Mouse (Mus musculus) erythroblast, adult 5-6 weeks (primary cell): ENCODE data around the gene Cux1. TPM values are rescaled to one million over a fixed set of nuclear protein-coding genes. Genes with fewer than 3 reads are reported as not detected.

Experiments used
- ATAC-seq: replicated peaks from 2 replicates; pipeline ENCODE4 v1.8.0; 2016; ENCODE audit warnings: moderate number of reproducible peaks, mild to moderate bottlenecking, moderate TSS enrichment, inconsistent platforms; ENCODE audit not compliant: poor library complexity, low FRiP score, severe bottlenecking
- total RNA-seq, 2 experiments: library from RNA; stranded (forward) in 1 of 2; stranded (reverse) in 1 of 2; fragments of 150-400 nt in 1 of 2; fragments of 200-764, 138-1000 nt in 1 of 2; gene quantifications; 2 replicates each; pipeline versions ENCODE4 v1.2.3 to v1.2.4; 2015 to 2017; ENCODE audit warnings: low replicate concordance in 2 of 2

The Cux1 gene
- total RNA-seq, 2 experiments from 2014 or later = 17.7 to 46.4 TPM

GRCm38 (mm10) chr5:136289776-136290175, 277.5 kb downstream of the Cux1 start:
- ATAC-seq = no peak

GRCm38 (mm10) chr5:136288351-136289081, 278.8 kb downstream of the Cux1 start:
- ATAC-seq = no peak

GRCm38 (mm10) chr5:136286566-136286965, 280.7 kb downstream of the Cux1 start:
- no peak for ATAC-seq

- ATAC-seq = no peak
Observed at GRCm38 (mm10) chr5:136285106-136285505, 282.2 kb downstream of the Cux1 start.

- no peak for ATAC-seq
Observed at GRCm38 (mm10) chr5:136281351-136281750, 285.9 kb downstream of the Cux1 start.

- ATAC-seq = no peak
Observed at GRCm38 (mm10) chr5:136274739-136275138, 292.6 kb downstream of the Cux1 start.

GRCm38 (mm10) chr5:136269937-136270336, 297.4 kb downstream of the Cux1 start:
- ATAC-seq = no peak

- no peak for ATAC-seq
Observed at GRCm38 (mm10) chr5:136266077-136266476, 301.2 kb downstream of the Cux1 start.

GRCm38 (mm10) chr5:136263342-136263741, 303.9 kb downstream of the Cux1 start:
- no peak for ATAC-seq

- ATAC-seq = peak; percentile 65
Observed at GRCm38 (mm10) chr5:136258919-136259318, 308.4 kb downstream of the Cux1 start.

GRCm38 (mm10) chr5:136252899-136253298, 314.4 kb downstream of the Cux1 start:
- ATAC-seq = peak; percentile 64

GRCm38 (mm10) chr5:136251004-136251403, 316.3 kb downstream of the Cux1 start:
- no peak for ATAC-seq

GRCm38 (mm10) chr5:136248441-136248840, 318.8 kb downstream of the Cux1 start:
- no peak for ATAC-seq

- no peak for ATAC-seq
Observed at GRCm38 (mm10) chr5:136246452-136246838, 320.8 kb downstream of the Cux1 start, which contains the start of gene Sh2b2. Gene Sh2b2 (minus strand): TSS chr5:136246556.

GRCm38 (mm10) chr5:136245541-136246451, 321.5 kb downstream of the Cux1 start:
- ATAC-seq = no peak

- ATAC-seq = no peak
Observed at GRCm38 (mm10) chr5:136244762-136245540, 322.3 kb downstream of the Cux1 start.

- ATAC-seq = no peak
Observed at GRCm38 (mm10) chr5:136243851-136244761, 323.2 kb downstream of the Cux1 start.

GRCm38 (mm10) chr5:136241161-136241560, 326.1 kb downstream of the Cux1 start:
- no peak for ATAC-seq

GRCm38 (mm10) chr5:136240381-136240780, 326.9 kb downstream of the Cux1 start:
- ATAC-seq = no peak
